Mouse (Mus musculus) C2C12 (cell line): Measurements from ENCODE around the gene Bcam.

Experiments used
- MYOD1 ChIP-seq: IDR thresholded peaks from one replicate; pipeline ENCODE4 v1.6.1; 2011; ENCODE audit warnings: low read depth; ENCODE audit not compliant: control insufficient read depth, insufficient read length
- MYOG ChIP-seq: IDR thresholded peaks from one replicate; pipeline ENCODE4 v1.6.1; 2011; ENCODE audit not compliant: control insufficient read depth, insufficient read length; ENCODE audit errors: extremely low read depth

- TF ChIP-seq MYOG (no peak), MYOD1 (no peak)
Measured at GRCm38 (mm10) chr7:19785874-19786458, 15.2 kb upstream of the Bcam start.
